Comparison of ENCODE assay signal across 11 mouse cellular contexts in the genomic region with DNA sequence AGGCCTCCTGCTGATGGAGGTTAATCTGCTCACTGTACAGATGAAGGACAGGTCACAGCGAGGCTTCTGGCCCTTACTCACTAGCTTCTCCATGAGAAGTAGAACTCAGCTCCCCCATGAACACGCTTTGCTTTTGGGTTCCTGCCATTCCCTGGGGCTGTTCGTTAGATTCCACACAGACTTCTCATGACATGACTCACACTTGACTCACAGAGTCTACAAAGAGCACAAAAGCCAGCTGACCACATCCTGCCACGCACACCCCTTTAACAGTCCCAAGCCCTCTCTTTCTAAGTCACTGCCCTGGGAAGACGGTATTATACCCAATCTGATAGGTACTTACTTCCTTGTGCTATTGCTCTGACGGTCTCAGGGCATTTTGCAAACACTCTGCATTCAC.
DNase-seq lines count a peak whose midpoint lies in the region; TF ChIP-seq lines count a peak whose summit lies in the region.
"Had no signal": no experiment of that assay in that cellular context is flagged by ENCODE, and none has a peak within 500 bp of the region (broad histone marks: within the 10 kb centered on the region; RNA-seq: fewer than 3 reads in every experiment).

No protein-coding gene starts in this region.

- H3K9me3 ChIP-seq in hindbrain, embryonic 10.5 days = no peaks in the 10 kb centered on the region
- H3K9me3 ChIP-seq: embryonic facial prominence, embryonic 12.5 days; liver, embryonic 15.5 days had no signal

- peak; percentile 9 for DNase-seq in gastrocnemius, adult 18-20 months (ENCODE audit: low spot score)
- no peak for DNase-seq in gastrocnemius, postnatal 4 days (ENCODE audit: low spot score in 2 of 2)
- DNase-seq in adrenal gland, postnatal 36 days = peak; percentile 69 to 75
- DNase-seq in lung, postnatal 10 days = peak; percentile 1
- no peak for DNase-seq in hindbrain, embryonic 10.5 days (ENCODE audit: low spot score)
- no peak for DNase-seq in cerebellum, postnatal 4 days (ENCODE audit: low spot score in 2 of 2)
- no peak for DNase-seq in right cerebral cortex, postnatal 14 days
- DNase-seq: kidney, adult 11 months had no signal

- H3K4me3 ChIP-seq in C2C12 (ENCODE audit: insufficient read depth, poor library complexity, severe bottlenecking) = no peak overlapping the region
- no peak overlapping the region for H3K4me3 ChIP-seq in hindbrain, embryonic 10.5 days
- H3K4me3 ChIP-seq: embryonic facial prominence, embryonic 12.5 days; liver, embryonic 15.5 days had no signal

- peaks cover 13% of the 10 kb centered on the region for H3K4me1 ChIP-seq in hindbrain, embryonic 10.5 days (replicated peaks)
- H3K4me1 ChIP-seq: embryonic facial prominence, embryonic 12.5 days; liver, embryonic 15.5 days had no signal

- H3ac ChIP-seq in C2C12 (ENCODE audit: control insufficient read depth, insufficient read length, low read depth) = no peak overlapping the region

- H3K79me2 ChIP-seq in C2C12 (ENCODE audit: control insufficient read depth, insufficient read depth) = no peaks in the 10 kb centered on the region

- no peak overlapping the region for H3K27ac ChIP-seq in hindbrain, embryonic 10.5 days
- H3K27ac ChIP-seq: embryonic facial prominence, embryonic 12.5 days; liver, embryonic 15.5 days had no signal

- no peaks in the 10 kb centered on the region for H3K36me3 ChIP-seq in C2C12 (ENCODE audit: control insufficient read depth, insufficient read depth)
- H3K36me3 ChIP-seq in hindbrain, embryonic 10.5 days = no peaks in the 10 kb centered on the region
- H3K36me3 ChIP-seq: embryonic facial prominence, embryonic 12.5 days; liver, embryonic 15.5 days had no signal

- H3K27me3 ChIP-seq in C2C12 (ENCODE audit: control insufficient read depth, insufficient read depth, insufficient read length) = no peaks in the 10 kb centered on the region
- no peaks in the 10 kb centered on the region for H3K27me3 ChIP-seq in hindbrain, embryonic 10.5 days (ENCODE audit: insufficient read depth, poor library complexity, severe bottlenecking)
- H3K27me3 ChIP-seq: embryonic facial prominence, embryonic 12.5 days; liver, embryonic 15.5 days had no signal

- 71% methylated on average over 6 of the region's 6 CpGs for WGBS in hindbrain, embryonic 10.5 days

- H3K79me3 ChIP-seq in C2C12 (ENCODE audit: low read depth) = no peaks in the 10 kb centered on the region

- no peak for TF ChIP-seq CTCF in C2C12 (IDR thresholded peaks at IDR 0.05; ENCODE audit: control insufficient read depth, insufficient read depth, insufficient read length)

TF ChIP-seq in C2C12, 6 proteins besides CTCF, POLR2A, EP300 and RAD21:
- TF ChIP-seq CEBPB (IDR thresholded peaks at IDR 0.05; ENCODE audit: low read depth) (no peak), MYOG (IDR thresholded peaks at IDR 0.05; ENCODE audit: control insufficient read depth, extremely low read depth, insufficient read length) (no peak), FOSL1 (IDR thresholded peaks at IDR 0.05; ENCODE audit: insufficient read depth, low read length, poor library complexity, severe bottlenecking) (peak; percentile 100), USF1 (IDR thresholded peaks at IDR 0.05; ENCODE audit: low read depth) (peak; percentile 40), MAX (IDR thresholded peaks at IDR 0.05) (peak; percentile 98), MYOD1 (IDR thresholded peaks at IDR 0.05; ENCODE audit: control insufficient read depth, insufficient read length, low read depth) (peak; percentile 55)

Comparison
In these comparisons a context has a peak if more than half of its experiments do, and no peak if none do; other contexts are left out.
1. DNase-seq: peak in gastrocnemius, adult 18-20 months (single experiment), adrenal gland, postnatal 36 days (2 of 2) and lung, postnatal 10 days (single experiment); none in gastrocnemius, postnatal 4 days (0 of 2), hindbrain, embryonic 10.5 days (single experiment), cerebellum, postnatal 4 days (0 of 2) and right cerebral cortex, postnatal 14 days (single experiment).